Comparison of ENCODE assay signal across 7 mouse cellular contexts in genomic region chr9:69623312-69623711, GRCm38 (mm10).
DNase-seq lines count a peak whose midpoint lies in the region.

No protein-coding gene starts in this region.

- peak; percentile 65 for DNase-seq in A20 (ENCODE audit: low read depth, low spot score)
- peak; percentile 41 for DNase-seq in CD4-positive helper T cell, adult 2 months (ENCODE audit: low read depth, low spot score)
- peak; percentile 77 for DNase-seq in brain, adult 2 months (ENCODE audit: low read depth, low spot score)
- DNase-seq in fibroblast of lung, adult 2 months (ENCODE audit: low read depth), result peak; percentile 32
- DNase-seq in layer of hippocampus, adult 18-20 months (ENCODE audit: low spot score in 2 of 2), result peak; percentile 7 to 60
- peak; percentile 72 for DNase-seq in lung, postnatal 36 days
- DNase-seq in telencephalon, adult 2 months (ENCODE audit: low read depth, low spot score), result peak; percentile 31

Comparison
In these comparisons a context has a peak if more than half of its experiments do, and no peak if none do; other contexts are left out.
1. Peak in every context shown above with its lines: DNase-seq.